Mouse (Mus musculus): ENCODE data around the gene Ankfy1. TPM values are rescaled to one million over a fixed set of nuclear protein-coding genes. Genes with fewer than 3 reads are reported as not detected.
"Not testable (repeated sequence)": the region's sequence is repeated elsewhere in the genome, so short reads cannot be mapped to it uniquely, and the experiment has no call there.

Ankfy1 gene
- polyA plus RNA-seq, 1 experiment from 2014 or later, result 27.7 TPM

DNA sequence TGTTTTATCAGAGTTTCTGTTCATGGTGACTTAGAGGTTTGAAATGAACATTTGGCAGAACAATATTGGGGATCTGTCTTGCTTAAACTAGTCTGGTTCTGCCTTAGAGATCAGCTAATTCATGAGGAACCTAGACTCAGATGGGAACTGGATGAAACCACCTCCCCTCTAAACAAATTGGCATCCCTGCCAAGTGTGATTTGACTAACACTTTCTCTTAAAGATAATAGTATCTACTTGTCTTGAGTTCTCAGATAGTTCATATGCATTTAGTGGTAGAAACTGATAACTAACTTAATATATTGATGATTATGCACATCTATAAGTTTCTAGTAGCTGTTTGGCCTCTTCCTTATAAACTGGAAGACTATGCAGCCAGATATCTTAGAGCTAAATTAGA lies 3.1 kb upstream of the Ankfy1 start:
- Histone ChIP-seq H3K4me1 (peaks cover 35% of the 10 kb centered on the region), H3K9me3 (no peaks in the 10 kb centered on the region), H3K4me3 (no peak overlapping the region), H3K27ac (no peak overlapping the region), H3K36me3 (replicated peaks) (peaks cover 21% of the 10 kb centered on the region), H3K27me3 (ENCODE audit: poor library complexity, severe bottlenecking) (no peaks in the 10 kb centered on the region)
- no peak for DNase-seq (ENCODE audit: extremely low spot score, low spot score)

DNA sequence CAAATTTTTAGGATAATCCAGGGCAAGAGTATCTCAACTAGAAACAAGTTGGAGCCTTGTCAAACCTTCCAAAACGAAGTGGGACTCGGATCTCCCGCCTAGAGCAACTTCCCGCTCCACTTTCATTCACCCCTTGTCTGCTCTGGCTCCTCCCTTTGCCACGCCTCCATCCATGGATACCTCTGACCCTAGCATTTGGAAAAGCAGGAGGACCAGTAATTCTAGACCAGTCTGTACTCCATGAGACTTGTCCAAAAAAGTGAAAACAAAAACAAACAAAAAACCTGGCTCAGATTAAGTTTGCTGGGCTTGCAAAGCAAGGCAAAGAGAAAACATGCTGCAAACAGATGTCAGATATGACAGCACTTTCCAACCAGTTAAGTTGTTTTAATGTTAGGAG lies 1.6 kb upstream of the Ankfy1 start:
- 4% methylated on average over 5 of the region's 5 CpGs for WGBS
- no peak for DNase-seq (ENCODE audit: extremely low spot score, low spot score)
- Histone ChIP-seq H3K9me3 (no peaks in the 10 kb centered on the region), H3K4me1 (peaks cover 35% of the 10 kb centered on the region), H3K27me3 (ENCODE audit: poor library complexity, severe bottlenecking) (no peaks in the 10 kb centered on the region), H3K27ac (0 out of 2 replicates have a peak overlapping the region, but pooled peaks have one; percentile 16), H3K36me3 (replicated peaks) (peaks cover 16% of the 10 kb centered on the region), H3K4me3 (no peak overlapping the region)

- peak overlapping the region; percentile 96 for H3K27ac ChIP-seq
- H3K9me3 ChIP-seq, result no peaks in the 10 kb centered on the region
- DNase-seq (ENCODE audit: extremely low spot score, low spot score), result peak; percentile 19
- 75% methylated on average over 3 of the region's 3 CpGs for WGBS
- H3K4me1 ChIP-seq, result peaks cover 35% of the 10 kb centered on the region
- H3K27me3 ChIP-seq (ENCODE audit: poor library complexity, severe bottlenecking), result no peaks in the 10 kb centered on the region
- peak overlapping the region; percentile 82 for H3K4me3 ChIP-seq
- H3K36me3 ChIP-seq (replicated peaks), result peaks cover 10% of the 10 kb centered on the region
Measured at GRCm38 (mm10) chr11:72689115-72689514, 691 bp upstream of the Ankfy1 start.

- Histone ChIP-seq H3K9me3 (no peaks in the 10 kb centered on the region), H3K27ac (no peak overlapping the region), H3K4me3 (no peak overlapping the region), H3K27me3 (ENCODE audit: poor library complexity, severe bottlenecking) (no peaks in the 10 kb centered on the region), H3K4me1 (peaks cover 35% of the 10 kb centered on the region), H3K36me3 (replicated peaks) (peaks cover 21% of the 10 kb centered on the region)
- DNase-seq (ENCODE audit: extremely low spot score, low spot score), result no peak
- WGBS, result 87% methylated on average over 4 of the region's 4 CpGs
Measured at GRCm38 (mm10) chr11:72692353-72692752, 2.5 kb downstream of the Ankfy1 start.

DNA sequence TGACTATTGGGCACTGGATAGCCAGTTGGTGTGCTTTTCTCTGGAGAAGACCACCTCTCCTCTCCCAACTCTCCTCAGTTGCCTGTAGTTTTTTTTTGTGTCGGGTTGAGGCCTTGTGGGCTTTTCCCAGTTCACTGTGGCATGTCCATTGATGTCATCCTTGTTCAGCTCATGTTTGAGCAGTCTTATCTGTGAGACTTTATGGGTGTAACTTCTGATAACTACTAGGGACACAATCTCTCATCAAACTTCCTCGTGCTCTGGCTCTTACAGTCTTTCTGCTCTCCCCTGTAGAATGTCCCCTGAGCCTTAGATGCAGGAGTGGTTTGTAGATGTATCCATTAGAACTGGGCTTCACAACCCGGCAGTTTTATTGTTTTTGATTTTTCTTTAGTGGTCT lies 5.2 kb downstream of the Ankfy1 start:
- Histone ChIP-seq H3K27ac (no peak overlapping the region), H3K36me3 (replicated peaks) (peaks cover 28% of the 10 kb centered on the region)
- 87% methylated on average over 3 of the region's 3 CpGs for WGBS

GRCm38 (mm10) chr11:72696368-72696971 lies 6.7 kb downstream of the Ankfy1 start:
- Histone ChIP-seq H3K27me3 (ENCODE audit: poor library complexity, severe bottlenecking) (no peaks in the 10 kb centered on the region), H3K27ac (no peak overlapping the region), H3K9me3 (no peaks in the 10 kb centered on the region), H3K36me3 (replicated peaks) (peaks cover 32% of the 10 kb centered on the region), H3K4me1 (peaks cover 2% of the 10 kb centered on the region), H3K4me3 (no peak overlapping the region)
- no peak for DNase-seq (ENCODE audit: extremely low spot score, low spot score)
- WGBS, result 97% methylated on average over 2 of the region's 2 CpGs

More for the DNA sequence above, 5.2 kb downstream of the Ankfy1 start:
- no peak for DNase-seq (ENCODE audit: extremely low spot score, low spot score)
- H3K9me3 ChIP-seq, result no peaks in the 10 kb centered on the region
- peaks cover 14% of the 10 kb centered on the region for H3K4me1 ChIP-seq
- H3K27me3 ChIP-seq (ENCODE audit: poor library complexity, severe bottlenecking), result no peaks in the 10 kb centered on the region
- H3K4me3 ChIP-seq, result no peak overlapping the region

GRCm38 (mm10) chr11:72697323-72697722 lies 7.5 kb downstream of the Ankfy1 start:
- Histone ChIP-seq H3K4me1 (no peaks in the 10 kb centered on the region), H3K27ac (no peak overlapping the region), H3K4me3 (no peak overlapping the region), H3K9me3 (no peaks in the 10 kb centered on the region), H3K36me3 (replicated peaks) (peaks cover 38% of the 10 kb centered on the region), H3K27me3 (ENCODE audit: poor library complexity, severe bottlenecking) (no peaks in the 10 kb centered on the region)
- DNase-seq (ENCODE audit: extremely low spot score, low spot score), result no peak

DNA sequence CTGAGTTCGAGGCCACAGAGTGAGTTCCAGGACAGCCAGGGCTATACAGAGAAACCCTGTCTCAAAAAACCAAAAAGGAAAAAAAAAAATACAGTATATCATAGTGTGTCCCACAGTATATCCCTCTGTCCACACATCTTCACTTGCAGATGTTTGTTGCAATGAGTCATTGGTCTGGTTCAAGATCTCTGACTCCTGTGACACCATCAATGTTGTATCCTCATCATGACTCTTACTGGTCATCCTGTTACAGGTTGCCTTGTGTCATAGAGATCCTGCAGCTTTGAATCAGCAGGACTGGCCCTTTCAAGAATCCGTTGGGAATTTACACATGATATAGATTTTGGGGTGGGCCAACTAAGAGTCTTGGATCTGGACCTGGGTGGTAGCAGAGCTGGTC lies 15.3 kb downstream of the Ankfy1 start:
- DNase-seq (ENCODE audit: extremely low spot score, low spot score); H3K4me1 ChIP-seq; H3K9me3 ChIP-seq; H3K27me3 ChIP-seq (ENCODE audit: poor library complexity, severe bottlenecking); H3K4me3 ChIP-seq; H3K27ac ChIP-seq: not testable (repeated sequence)
- peaks cover 26% of the 10 kb centered on the region for H3K36me3 ChIP-seq (replicated peaks)
- 92% methylated on average over 2 of the region's 2 CpGs for WGBS

- Histone ChIP-seq H3K4me3 (no peak overlapping the region), H3K9me3 (no peaks in the 10 kb centered on the region), H3K4me1 (no peaks in the 10 kb centered on the region), H3K36me3 (replicated peaks) (peaks cover 48% of the 10 kb centered on the region), H3K27ac (no peak overlapping the region), H3K27me3 (ENCODE audit: poor library complexity, severe bottlenecking) (no peaks in the 10 kb centered on the region)
- no peak for DNase-seq (ENCODE audit: extremely low spot score, low spot score)
- 96% methylated on average over 5 of the region's 5 CpGs for WGBS
Measured at GRCm38 (mm10) chr11:72712721-72713120, 22.9 kb downstream of the Ankfy1 start.

- no peak for DNase-seq (ENCODE audit: extremely low spot score, low spot score)
- H3K27me3 ChIP-seq (ENCODE audit: poor library complexity, severe bottlenecking), result no peaks in the 10 kb centered on the region
- H3K4me3 ChIP-seq, result no peak overlapping the region
- WGBS, result 91% methylated on average over 3 of the region's 3 CpGs
- no peaks in the 10 kb centered on the region for H3K4me1 ChIP-seq
- H3K27ac ChIP-seq, result no peak overlapping the region
- H3K36me3 ChIP-seq (replicated peaks), result peaks cover 52% of the 10 kb centered on the region
- H3K9me3 ChIP-seq, result no peaks in the 10 kb centered on the region
Measured at GRCm38 (mm10) chr11:72718161-72718560, 28.4 kb downstream of the Ankfy1 start.

DNA sequence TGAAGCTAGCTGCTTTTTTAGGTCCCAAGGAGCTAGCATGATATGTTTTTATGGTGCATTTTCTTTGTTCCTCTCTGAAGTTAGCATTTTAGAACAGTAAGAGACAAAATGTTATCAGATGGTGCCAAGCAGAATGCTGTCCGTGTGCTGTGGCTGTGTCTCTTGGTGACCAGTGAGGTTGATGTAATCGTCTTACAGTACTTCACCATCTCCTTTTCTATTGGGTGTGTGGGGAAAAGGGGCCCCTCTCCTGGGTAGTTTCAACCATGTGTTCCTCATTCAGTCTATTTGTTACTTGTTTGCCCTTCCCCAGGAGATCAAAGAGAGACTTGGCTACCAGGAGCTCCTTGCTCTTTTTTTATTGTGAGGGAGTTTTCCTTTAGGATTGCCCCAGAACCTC lies 33.4 kb downstream of the Ankfy1 start:
- H3K4me1 ChIP-seq, result no peaks in the 10 kb centered on the region
- H3K9me3 ChIP-seq, result no peaks in the 10 kb centered on the region
- no peak overlapping the region for H3K4me3 ChIP-seq
- DNase-seq (ENCODE audit: extremely low spot score, low spot score), result no peak
- H3K27me3 ChIP-seq (ENCODE audit: poor library complexity, severe bottlenecking), result no peaks in the 10 kb centered on the region
- 83% methylated on average over 2 of the region's 2 CpGs for WGBS
- H3K36me3 ChIP-seq (replicated peaks), result peaks cover 43% of the 10 kb centered on the region
- H3K27ac ChIP-seq, result no peak overlapping the region

DNA sequence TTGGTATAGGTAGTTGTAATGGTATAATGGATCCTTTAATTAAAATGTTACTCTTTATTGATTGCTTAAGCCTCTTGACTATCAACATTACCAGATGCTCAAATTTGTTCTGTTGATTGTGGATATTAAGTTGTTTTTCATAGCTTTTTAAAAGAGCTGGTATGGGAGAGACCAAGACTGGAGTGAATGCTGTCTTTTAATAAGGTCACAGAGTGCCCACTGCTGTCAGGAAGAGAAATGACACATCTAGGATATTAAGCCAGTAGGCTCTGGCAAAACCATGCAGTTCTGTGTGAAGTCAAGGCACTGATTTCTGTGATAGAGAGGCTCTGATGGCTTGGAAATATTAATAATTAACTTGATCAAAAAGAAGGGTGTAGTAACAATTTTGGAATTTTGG lies 34.1 kb downstream of the Ankfy1 start:
- H3K27ac ChIP-seq, result no peak overlapping the region
- no peak for DNase-seq (ENCODE audit: extremely low spot score, low spot score)
- H3K9me3 ChIP-seq, result no peaks in the 10 kb centered on the region
- no peaks in the 10 kb centered on the region for H3K4me1 ChIP-seq
- H3K36me3 ChIP-seq (replicated peaks), result peaks cover 50% of the 10 kb centered on the region
- no peaks in the 10 kb centered on the region for H3K27me3 ChIP-seq (ENCODE audit: poor library complexity, severe bottlenecking)
- no peak overlapping the region for H3K4me3 ChIP-seq

DNA sequence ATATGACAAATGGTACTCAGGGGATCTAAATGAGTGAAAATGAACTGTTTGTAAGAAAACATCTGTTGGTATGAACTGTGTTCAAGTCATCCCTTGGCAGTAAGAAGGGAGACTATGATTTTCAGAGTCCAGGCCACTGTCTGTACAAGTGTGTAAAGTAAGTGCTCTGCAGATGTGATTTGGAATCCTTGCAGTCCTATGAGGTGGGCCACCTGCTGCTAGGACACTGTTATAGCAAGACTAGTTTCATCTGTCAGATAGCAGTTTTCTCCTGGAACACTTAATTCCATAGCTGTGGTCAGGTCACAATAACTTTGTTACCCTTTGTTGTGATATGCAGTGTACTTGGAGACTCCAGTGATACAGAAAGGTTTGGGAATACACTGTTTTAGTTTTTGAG lies 36.2 kb downstream of the Ankfy1 start:
- no peak overlapping the region for H3K4me3 ChIP-seq
- H3K27me3 ChIP-seq (ENCODE audit: poor library complexity, severe bottlenecking), result no peaks in the 10 kb centered on the region
- no peaks in the 10 kb centered on the region for H3K9me3 ChIP-seq
- DNase-seq (ENCODE audit: extremely low spot score, low spot score), result no peak
- no peak overlapping the region for H3K27ac ChIP-seq
- H3K36me3 ChIP-seq (replicated peaks), result peaks cover 64% of the 10 kb centered on the region
- no peaks in the 10 kb centered on the region for H3K4me1 ChIP-seq

- Histone ChIP-seq H3K4me1 (no peaks in the 10 kb centered on the region; the same call in 1 of the 2 replicates), H3K27me3 (ENCODE audit: poor library complexity, severe bottlenecking) (no peaks in the 10 kb centered on the region), H3K27ac (no peak overlapping the region), H3K36me3 (replicated peaks) (peaks cover 81% of the 10 kb centered on the region), H3K4me3 (no peak overlapping the region), H3K9me3 (no peaks in the 10 kb centered on the region)
- 90% methylated on average over 3 of the region's 3 CpGs for WGBS
- DNase-seq (ENCODE audit: extremely low spot score, low spot score), result no peak
Measured at GRCm38 (mm10) chr11:72733736-72734135, 43.9 kb downstream of the Ankfy1 start.

Data from forebrain, embryonic 10.5 days (tissue).